Mouse (Mus musculus) liver, postnatal 0 days (tissue): ENCODE data around the gene Mapt.

Source experiments
- CTCF ChIP-seq: sonication (generic); IDR thresholded peaks from 2 replicates; pipeline ENCODE4 v1.5.1; 2016; ENCODE audit warnings: antibody characterized with exemption, low read depth
- EP300 ChIP-seq: IDR thresholded peaks from 2 replicates; pipeline ENCODE4 v1.6.1; 2016; ENCODE audit warnings: antibody characterized with exemption, low read depth, mild to moderate bottlenecking

GRCm38 (mm10) chr11:104332105-104332504 lies 100.9 kb downstream of the Mapt start:
- no peak for TF ChIP-seq CTCF
- TF ChIP-seq EP300: no peak
